Mouse (Mus musculus) brain, embryonic 14.5 days (tissue): Measurements from ENCODE around the gene Secisbp2.

Source experiments
- CTCF ChIP-seq: fragments of 200-500 bp; IDR thresholded peaks from 2 replicates; pipeline ENCODE4 v1.5.1; 2012; ENCODE audit warnings: inconsistent platforms, mild to moderate bottlenecking, moderate library complexity, borderline replicate concordance; ENCODE audit not compliant: insufficient read depth, insufficient read length; ENCODE audit errors: extremely low read depth
- POLR2A ChIP-seq: fragments of 200-500 bp; IDR thresholded peaks from 2 replicates; pipeline ENCODE4 v1.6.1; 2012; ENCODE audit warnings: mild to moderate bottlenecking, inconsistent platforms, borderline replicate concordance; ENCODE audit not compliant: poor library complexity, insufficient read depth, insufficient read length, severe bottlenecking; ENCODE audit errors: extremely low read depth

- TF ChIP-seq CTCF (no peak), POLR2A (no peak)
Measured at GRCm38 (mm10) chr13:51653159-51653558, 1.7 kb downstream of the Secisbp2 start.
